Mouse (Mus musculus) liver, embryonic 12.5 days (tissue): Measurements from ENCODE around the gene Ern1. TPM values are rescaled to one million over a fixed set of nuclear protein-coding genes. Genes with fewer than 3 reads are reported as not detected.
"Not testable (repeated sequence)": the region's sequence is repeated elsewhere in the genome, so short reads cannot be mapped to it uniquely, and the experiment has no call there.

Experiments
- ATAC-seq: fragments of 200-750 bp; cut with Nextera tagmentation; 2 replicates; pipeline ENCODE4 v1.8.0; 2017; ENCODE audit warnings: moderate number of reproducible peaks, mild to moderate bottlenecking, moderate library complexity
- H3K27ac ChIP-seq: fragments of 300-500 bp; sonication (generic); 2 replicates; pipeline ENCODE4 v1.5.1; 2016; ENCODE audit warnings: mild to moderate bottlenecking
- H3K27me3 ChIP-seq: fragments of 300-500 bp; sonication (generic); replicated peaks from 2 replicates; pipeline ENCODE4 v1.6.1; 2016; ENCODE audit warnings: mild to moderate bottlenecking, moderate library complexity
- H3K36me3 ChIP-seq: fragments of 300-500 bp; sonication (generic); 2 replicates; pipeline ENCODE4 v1.6.1; 2016; ENCODE audit warnings: mild to moderate bottlenecking, moderate library complexity
- H3K4me1 ChIP-seq: fragments of 300-500 bp; sonication (generic); 2 replicates; pipeline ENCODE4 v1.6.1; 2016
- H3K4me2 ChIP-seq: fragments of 300-500 bp; sonication (generic); 2 replicates; pipeline ENCODE4 v1.6.1; 2016; ENCODE audit warnings: mild to moderate bottlenecking, moderate library complexity
- H3K4me3 ChIP-seq: fragments of 300-500 bp; sonication (generic); 2 replicates; pipeline ENCODE4 v1.5.1; 2016; ENCODE audit warnings: mild to moderate bottlenecking, moderate library complexity
- H3K9ac ChIP-seq: fragments of 300-500 bp; sonication (generic); 2 replicates; pipeline ENCODE4 v1.6.1; 2016; ENCODE audit warnings: mild to moderate bottlenecking, moderate library complexity
- H3K9me3 ChIP-seq: fragments of 300-500 bp; sonication (generic); replicated peaks from 2 replicates; pipeline ENCODE4 v1.6.1; 2016; ENCODE audit warnings: mild to moderate bottlenecking, moderate library complexity
- WGBS: fragments of 180-500 bp; shearing (Covaris S2); methylation state at CpG from one replicate; pipeline ENCODE4 v1.1.7; 2016; ENCODE audit not compliant: insufficient replicate concordance; 5-methylcytosine and 5-hydroxymethylcytosine counted together
- polyA plus RNA-seq: library from polyadenylated mRNA; unstranded; fragments of >200 nt; fragmentation: Nextera tagmentation; extraction: Ambion mirVana; gene quantifications from 2 replicates; pipeline ENCODE4 v1.2.1, GENCODE M21; 2016

Ern1 gene
- polyA plus RNA-seq, 1 experiment from 2014 or later = 6.8 TPM

DNA sequence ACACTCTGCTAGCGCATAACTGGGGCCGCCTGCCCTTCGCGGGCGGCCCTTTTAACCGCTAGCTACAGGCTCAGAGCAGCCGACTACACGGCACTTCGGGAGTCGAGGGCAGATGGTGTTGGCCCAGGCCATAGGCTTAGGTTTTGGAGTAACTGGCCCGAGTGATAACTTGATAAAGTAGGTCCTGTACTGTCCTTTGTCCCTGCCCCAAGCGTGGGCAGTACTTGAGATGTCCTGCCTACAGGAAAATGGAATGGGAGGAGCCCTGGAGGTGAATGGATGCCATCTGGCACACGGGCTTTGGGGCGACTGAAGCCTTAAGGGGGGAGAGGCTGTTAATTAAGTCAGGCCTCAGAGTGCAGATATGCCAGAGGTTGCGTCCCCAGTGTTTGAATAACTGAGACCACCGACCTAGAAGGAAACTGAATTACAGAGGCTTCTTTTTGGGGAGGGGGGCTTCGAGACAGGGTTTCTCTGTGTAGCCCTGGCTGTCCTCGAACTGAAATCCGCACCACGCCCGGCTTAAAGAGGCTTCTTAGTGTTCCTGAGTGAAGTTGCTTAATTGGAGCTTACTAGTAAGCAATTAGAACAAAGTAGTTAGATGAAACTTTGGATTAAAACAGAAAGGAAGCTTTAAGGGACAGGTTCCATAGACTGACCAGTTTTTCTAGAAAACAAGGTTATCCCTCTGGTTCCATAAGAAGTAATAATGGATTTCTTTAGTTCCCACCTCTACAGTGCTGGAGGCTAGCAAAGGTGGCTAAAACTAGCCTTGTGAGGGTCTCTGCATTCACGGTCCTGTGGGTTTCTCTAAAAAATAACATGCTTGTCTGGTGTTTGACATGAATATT is 13.9 kb upstream of the Ern1 start:
- Histone ChIP-seq H3K4me1 (peaks cover 33% of the 10 kb centered on the region), H3K9me3 (no peaks in the 10 kb centered on the region), H3K4me2 (peak overlapping the region; percentile 94), H3K9ac (peak overlapping the region; percentile 95), H3K27ac (peak overlapping the region; percentile 96), H3K4me3 (peak overlapping the region; percentile 79), H3K36me3 (peaks cover 8% of the 10 kb centered on the region), H3K27me3 (no peaks in the 10 kb centered on the region)
- peak; percentile 34 for ATAC-seq
- WGBS = 2% methylated on average over 22 of the region's 22 CpGs

DNA sequence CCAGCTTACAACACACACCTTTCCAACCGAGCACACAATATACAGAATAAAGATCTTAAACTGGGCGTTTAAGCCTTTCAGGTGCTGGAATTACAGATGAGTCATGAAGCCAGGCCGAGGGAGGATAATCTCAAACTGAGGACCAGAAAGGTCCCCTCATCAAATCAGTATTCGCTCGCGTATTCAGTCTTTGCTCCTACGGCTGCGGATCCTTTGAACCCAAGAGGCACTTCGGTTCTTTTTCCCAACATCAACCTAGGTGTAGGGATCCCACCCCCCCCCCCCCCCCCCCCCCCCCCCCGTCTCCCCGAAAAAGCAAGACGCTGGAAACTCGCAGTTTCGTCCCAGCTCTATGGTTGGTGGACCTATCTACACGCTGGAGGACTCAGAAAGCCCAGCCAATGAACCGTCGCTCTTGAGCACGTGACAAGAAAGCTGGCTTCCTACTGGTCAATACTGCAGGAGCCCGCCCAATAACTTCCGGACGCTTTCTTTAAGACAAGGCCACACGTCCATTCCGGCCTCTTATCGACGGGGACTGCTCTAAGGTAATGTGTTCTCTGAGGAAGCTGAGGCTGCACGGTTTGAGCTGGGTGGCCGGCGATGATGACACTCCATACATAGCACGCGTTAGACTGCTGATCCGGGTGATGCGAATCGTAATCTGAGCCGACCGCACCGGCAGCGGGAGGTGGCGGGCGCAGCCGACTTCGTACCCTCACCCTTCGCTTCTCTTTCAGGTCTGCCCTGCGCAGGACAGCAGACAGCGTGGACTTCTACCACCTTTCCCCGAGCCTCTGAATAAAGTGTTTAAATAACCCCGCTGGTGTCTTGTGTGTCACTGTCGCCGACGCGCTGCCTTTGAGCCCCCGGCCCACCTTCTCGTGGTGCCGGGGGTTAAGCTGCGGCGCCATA is 13.0 kb upstream of the Ern1 start:
- Histone ChIP-seq H3K27ac (peak overlapping the region; percentile 96), H3K4me1 (peaks cover 33% of the 10 kb centered on the region), H3K27me3 (no peaks in the 10 kb centered on the region), H3K36me3 (no peaks in the 10 kb centered on the region), H3K4me3 (peak overlapping the region; percentile 79), H3K9me3 (no peaks in the 10 kb centered on the region), H3K9ac (peak overlapping the region; percentile 95), H3K4me2 (peak overlapping the region; percentile 94)
- 1% methylated on average over 51 of the region's 55 CpGs for WGBS
- peak; percentile 97 for ATAC-seq

DNA sequence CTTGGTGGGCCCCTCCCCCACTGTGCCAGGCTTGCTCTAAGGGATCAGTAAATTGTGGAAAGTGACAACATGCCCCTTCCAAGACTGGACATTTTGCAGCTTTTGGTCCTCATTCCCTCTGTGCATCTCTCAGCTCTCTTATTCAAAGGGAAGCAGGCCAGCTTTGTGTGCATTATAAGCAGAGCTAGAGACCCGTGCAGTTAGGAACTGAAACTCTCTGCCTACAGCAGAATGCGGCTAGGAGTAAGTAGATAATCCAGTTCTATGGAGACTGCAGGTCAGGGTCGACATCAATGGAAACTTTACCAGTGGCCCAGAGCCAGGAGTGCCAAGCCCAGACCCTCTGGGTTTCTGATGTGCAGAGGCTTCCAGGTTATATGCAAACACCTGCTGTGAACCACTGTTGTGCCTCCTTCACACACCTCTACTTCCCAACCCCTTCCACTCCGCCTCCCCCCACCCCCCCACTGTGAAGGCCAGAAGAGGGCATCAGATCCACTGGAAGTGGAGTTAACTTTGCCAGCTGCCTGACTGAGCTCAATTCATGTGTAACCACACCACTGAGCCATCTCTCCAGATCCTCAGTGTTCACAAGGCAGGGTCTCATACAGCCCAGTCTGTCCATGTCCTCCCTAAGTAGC is 11.2 kb upstream of the Ern1 start:
- Histone ChIP-seq H3K4me3 (no peak overlapping the region), H3K4me1 (peaks cover 31% of the 10 kb centered on the region), H3K36me3 (no peaks in the 10 kb centered on the region), H3K27me3 (no peaks in the 10 kb centered on the region), H3K9ac (no peak overlapping the region), H3K27ac (no peak overlapping the region), H3K4me2 (no peak overlapping the region), H3K9me3 (no peaks in the 10 kb centered on the region)
- 62% methylated on average over 4 of the region's 4 CpGs for WGBS
- ATAC-seq = no peak

DNA sequence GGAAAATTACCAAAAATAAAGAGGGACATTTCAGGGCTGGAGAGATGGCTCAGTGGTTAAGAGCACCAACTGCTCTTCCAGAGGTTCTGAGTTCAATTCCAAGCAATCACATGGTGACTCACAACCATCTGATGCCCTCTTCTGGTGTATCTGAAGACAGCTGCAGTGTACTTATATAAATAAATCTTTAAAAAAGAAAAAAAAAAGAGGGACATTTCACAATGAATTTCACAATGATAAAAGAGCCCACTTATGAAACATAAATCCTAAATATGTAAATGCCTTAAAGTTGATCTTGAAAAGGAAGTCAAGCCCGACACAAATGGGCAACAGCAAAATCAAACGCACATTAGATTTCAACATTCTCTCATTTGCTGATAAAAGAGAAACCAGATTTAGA is 10.3 kb upstream of the Ern1 start:
- no peaks in the 10 kb centered on the region for H3K36me3 ChIP-seq
- H3K27me3 ChIP-seq = no peaks in the 10 kb centered on the region; the same call in 1 of the 2 replicates
- no peak for ATAC-seq
- no peak overlapping the region for H3K4me3 ChIP-seq
- no peak overlapping the region for H3K27ac ChIP-seq
- H3K9ac ChIP-seq = no peak overlapping the region
- H3K4me2 ChIP-seq = no peak overlapping the region
- no peaks in the 10 kb centered on the region for H3K9me3 ChIP-seq
- WGBS = 66% methylated on average over 2 of the region's 2 CpGs
- H3K4me1 ChIP-seq = peaks cover 25% of the 10 kb centered on the region

DNA sequence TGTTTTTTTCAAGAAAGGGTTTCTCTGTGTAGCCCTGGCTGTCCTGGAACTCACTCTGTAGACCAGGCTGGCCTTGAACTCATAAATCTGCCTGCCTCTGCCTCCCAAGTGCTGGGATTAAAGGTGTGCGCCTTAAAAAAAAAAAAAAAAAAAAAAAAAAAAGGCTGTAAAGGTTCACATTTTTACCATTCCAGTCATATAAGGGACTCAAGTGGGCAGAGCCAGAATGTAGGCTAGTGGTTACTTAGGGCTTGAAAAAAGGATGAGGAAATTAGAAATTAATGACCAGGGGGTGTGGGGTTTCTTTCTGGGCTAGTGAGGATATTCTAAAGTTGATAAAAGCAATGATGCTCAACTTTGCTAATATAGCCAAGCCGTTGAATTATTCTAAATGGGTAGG is 9.4 kb upstream of the Ern1 start:
- not testable (repeated sequence) for H3K4me2 ChIP-seq, ATAC-seq, H3K9ac ChIP-seq, H3K27me3 ChIP-seq, H3K27ac ChIP-seq, H3K9me3 ChIP-seq, H3K36me3 ChIP-seq, H3K4me3 ChIP-seq
- peaks cover 24% of the 10 kb centered on the region for H3K4me1 ChIP-seq
- 76% methylated on average over 2 of the region's 2 CpGs for WGBS

DNA sequence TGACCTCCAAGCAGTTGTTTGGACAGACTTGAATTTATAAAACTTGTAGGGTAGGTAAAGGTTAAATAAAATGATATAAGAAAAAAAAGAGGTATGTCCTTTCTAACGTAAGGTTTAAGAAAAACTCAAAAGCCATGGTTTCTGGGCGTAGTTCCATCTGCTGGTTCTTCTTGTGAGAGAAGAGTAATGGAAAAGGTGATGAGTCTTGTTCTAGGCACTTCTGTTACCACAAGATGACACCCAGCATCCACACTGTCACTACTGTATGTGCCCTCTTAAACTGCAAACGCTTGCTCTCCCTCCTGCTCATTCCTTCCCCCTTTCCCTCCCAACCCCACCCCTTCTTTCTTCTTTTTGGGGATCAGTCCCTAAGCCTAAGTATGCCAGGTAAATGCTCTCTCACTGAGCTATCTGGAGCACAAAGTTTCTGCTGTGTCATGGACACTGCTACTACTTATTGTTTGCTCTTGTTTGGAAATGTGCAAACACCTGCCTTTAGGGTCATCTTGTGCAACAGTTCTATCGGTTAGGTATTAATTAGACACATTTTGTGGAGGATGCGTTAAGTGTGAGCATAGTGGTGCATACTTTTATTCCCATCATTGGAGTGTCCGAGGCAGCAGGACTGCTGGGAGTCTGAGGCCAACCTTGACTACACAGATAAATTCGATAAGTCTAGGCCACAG is 5.5 kb upstream of the Ern1 start:
- no peaks in the 10 kb centered on the region; the same call in 1 of the 2 replicates for H3K27me3 ChIP-seq
- no peak overlapping the region for H3K4me3 ChIP-seq
- H3K9me3 ChIP-seq = no peaks in the 10 kb centered on the region
- peak overlapping the region; percentile 32; the same call in 1 of the 2 replicates for H3K27ac ChIP-seq
- H3K4me1 ChIP-seq = peaks cover 12% of the 10 kb centered on the region
- no peak overlapping the region for H3K4me2 ChIP-seq
- H3K36me3 ChIP-seq = no peaks in the 10 kb centered on the region
- no peak overlapping the region for H3K9ac ChIP-seq
- WGBS = 62% methylated on average over 7 of the region's 7 CpGs
- ATAC-seq = no peak

DNA sequence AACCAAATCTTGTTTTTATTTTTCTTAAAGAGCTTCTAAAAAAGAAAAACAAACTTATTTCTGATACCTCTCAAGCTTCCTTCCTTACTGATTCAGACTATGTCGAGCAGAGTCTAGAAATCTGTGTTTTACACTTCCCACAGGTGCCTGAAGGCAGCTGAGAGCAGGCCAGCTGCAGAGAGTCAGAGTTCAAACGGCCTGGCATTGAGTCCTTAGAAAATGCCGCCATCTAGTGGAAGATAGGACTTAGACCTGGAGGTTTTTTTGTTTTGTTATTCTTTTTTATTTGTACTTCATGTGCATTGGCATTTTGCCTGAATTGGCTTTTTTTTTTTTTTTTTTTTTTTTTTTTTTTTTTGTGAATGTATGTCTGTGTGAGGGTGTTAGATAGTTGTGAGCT is 3.7 kb upstream of the Ern1 start:
- Histone ChIP-seq H3K36me3 (no peaks in the 10 kb centered on the region), H3K4me1 (peaks cover 18% of the 10 kb centered on the region), H3K9ac (no peak overlapping the region), H3K27me3 (no peaks in the 10 kb centered on the region; the same call in 1 of the 2 replicates), H3K27ac (no peak overlapping the region), H3K9me3 (no peaks in the 10 kb centered on the region), H3K4me2 (no peak overlapping the region), H3K4me3 (no peak overlapping the region)
- no peak for ATAC-seq
- 0% methylated on average over 3 of the region's 3 CpGs for WGBS

DNA sequence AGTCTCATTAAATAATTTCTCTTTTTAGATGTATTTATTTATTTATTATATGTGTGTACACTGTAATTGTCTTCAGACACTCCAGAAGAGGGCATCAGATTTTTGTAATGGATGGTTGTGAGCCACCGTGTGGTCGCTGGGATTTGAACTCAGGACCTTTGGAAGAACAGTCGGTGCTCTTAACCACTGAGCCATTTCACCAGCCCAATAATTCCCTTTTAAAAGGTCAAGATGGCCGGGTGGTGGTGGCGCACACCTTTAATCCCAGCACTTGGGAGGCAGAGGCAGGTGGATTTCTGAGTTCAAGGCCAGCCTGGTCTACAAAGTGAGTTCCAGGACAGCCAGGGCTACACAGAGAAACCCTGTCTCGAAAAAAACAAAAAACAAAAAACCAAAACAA is 2.9 kb upstream of the Ern1 start:
- H3K36me3 ChIP-seq, H3K27ac ChIP-seq, H3K4me3 ChIP-seq, H3K9ac ChIP-seq, H3K4me2 ChIP-seq, H3K27me3 ChIP-seq, H3K9me3 ChIP-seq, ATAC-seq: not testable (repeated sequence)
- WGBS = 78% methylated on average over 6 of the region's 6 CpGs
- H3K4me1 ChIP-seq = peaks cover 25% of the 10 kb centered on the region

DNA sequence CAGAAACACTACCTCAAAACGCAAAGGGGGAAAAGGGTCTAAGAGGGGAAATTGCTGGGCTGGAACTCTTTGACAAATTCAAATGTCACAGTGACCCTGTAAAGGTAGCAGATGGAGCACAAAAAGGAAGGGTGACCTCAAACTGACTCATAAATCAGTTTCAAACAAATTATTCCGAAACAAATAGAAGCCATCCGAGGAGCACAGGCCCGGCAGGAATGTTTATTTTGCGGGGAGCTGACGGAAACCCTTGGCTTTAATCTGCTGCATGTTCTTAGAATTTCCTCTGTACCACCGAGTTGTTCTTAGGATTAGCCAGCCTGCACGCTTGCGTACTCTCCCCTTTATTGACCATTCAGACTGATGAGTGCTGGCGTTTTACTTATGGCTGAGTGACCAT is 2.4 kb upstream of the Ern1 start:
- Histone ChIP-seq H3K9me3 (no peaks in the 10 kb centered on the region), H3K4me2 (no peak overlapping the region), H3K27ac (no peak overlapping the region), H3K4me1 (peaks cover 31% of the 10 kb centered on the region), H3K36me3 (no peaks in the 10 kb centered on the region), H3K9ac (no peak overlapping the region), H3K4me3 (no peak overlapping the region), H3K27me3 (no peaks in the 10 kb centered on the region; the same call in 1 of the 2 replicates)
- 73% methylated on average over 10 of the region's 10 CpGs for WGBS
- no peak for ATAC-seq

DNA sequence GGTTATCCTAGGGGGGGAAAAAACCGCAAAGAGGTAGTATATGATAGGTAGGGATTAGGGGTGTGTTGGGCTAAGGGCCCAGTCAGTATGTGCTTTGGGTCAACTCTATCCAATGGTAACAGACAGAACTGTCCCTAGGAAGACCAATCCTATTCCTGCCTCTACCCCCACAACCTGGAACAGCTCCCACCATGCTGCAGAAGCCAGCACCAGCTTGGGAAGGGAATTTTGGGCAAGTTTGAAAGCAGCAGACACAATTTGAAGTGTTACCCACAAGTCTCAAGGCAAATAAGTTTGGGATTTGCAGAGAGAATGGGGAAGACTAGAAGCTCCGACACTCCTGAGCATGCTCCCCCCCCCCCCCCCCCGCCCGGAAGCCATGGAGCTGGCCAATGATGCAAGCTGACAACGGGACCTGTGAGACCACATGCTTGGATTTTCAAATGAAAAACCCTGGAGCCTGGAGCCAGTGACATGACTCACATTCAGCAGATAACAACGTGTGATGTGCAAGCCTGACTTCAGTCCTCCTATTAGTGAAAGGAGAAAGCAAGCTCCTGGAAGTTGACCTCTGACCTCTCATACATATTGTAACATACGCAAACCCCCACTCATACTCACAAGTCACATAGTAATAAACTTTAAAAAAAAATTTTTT is 1.5 kb upstream of the Ern1 start:
- Histone ChIP-seq H3K4me3 (no peak overlapping the region), H3K4me1 (peaks cover 35% of the 10 kb centered on the region), H3K9me3 (no peaks in the 10 kb centered on the region), H3K4me2 (0 out of 2 replicates have a peak overlapping the region, but pooled peaks have one; percentile 89), H3K36me3 (no peaks in the 10 kb centered on the region), H3K27ac (no peak overlapping the region), H3K27me3 (no peaks in the 10 kb centered on the region; the same call in 1 of the 2 replicates), H3K9ac (no peak overlapping the region)
- WGBS = 47% methylated on average over 7 of the region's 7 CpGs
- ATAC-seq = no peak

DNA sequence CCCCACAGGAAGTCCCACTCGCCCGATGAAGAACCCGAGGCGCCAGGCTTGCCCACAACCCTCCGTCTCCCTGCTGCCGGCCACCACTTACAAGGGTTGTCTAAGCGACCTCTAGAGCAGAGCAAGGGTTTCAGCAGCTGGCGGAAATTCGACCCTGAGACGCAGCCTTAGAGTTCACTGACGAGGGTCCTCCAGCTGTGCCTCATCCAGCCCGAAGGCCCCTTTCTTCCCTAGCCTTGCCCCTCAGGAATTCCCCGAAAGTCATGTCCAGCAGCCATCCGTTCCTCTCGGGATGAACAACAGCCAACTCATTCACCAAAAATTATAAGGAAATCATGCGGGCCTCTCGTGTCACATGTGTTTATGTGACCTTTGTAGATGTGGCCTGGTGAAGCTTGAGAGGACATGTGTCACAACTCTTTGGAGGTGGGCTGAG is 492 bp upstream of the Ern1 start:
- ATAC-seq = peak; percentile 58
- WGBS = 12% methylated on average over 17 of the region's 17 CpGs
- Histone ChIP-seq H3K4me1 (peaks cover 35% of the 10 kb centered on the region), H3K9ac (peak overlapping the region; percentile 60), H3K4me3 (peak overlapping the region; percentile 99), H3K4me2 (peak overlapping the region; percentile 89), H3K9me3 (no peaks in the 10 kb centered on the region), H3K36me3 (no peaks in the 10 kb centered on the region), H3K27me3 (no peaks in the 10 kb centered on the region; the same call in 1 of the 2 replicates), H3K27ac (peak overlapping the region; percentile 66)
